Mouse (Mus musculus): ENCODE measurements at regions not wholly inside any gene's neighbourhood (a gene's known extent, or its start where the extent isn't known, plus 50 kb on each side); places are given as distances from the start of the nearest gene placed in this dataset.
"Not testable (repeated sequence)": the region's sequence is repeated elsewhere in the genome, so short reads cannot be mapped to it uniquely, and the experiment has no call there.

DNA sequence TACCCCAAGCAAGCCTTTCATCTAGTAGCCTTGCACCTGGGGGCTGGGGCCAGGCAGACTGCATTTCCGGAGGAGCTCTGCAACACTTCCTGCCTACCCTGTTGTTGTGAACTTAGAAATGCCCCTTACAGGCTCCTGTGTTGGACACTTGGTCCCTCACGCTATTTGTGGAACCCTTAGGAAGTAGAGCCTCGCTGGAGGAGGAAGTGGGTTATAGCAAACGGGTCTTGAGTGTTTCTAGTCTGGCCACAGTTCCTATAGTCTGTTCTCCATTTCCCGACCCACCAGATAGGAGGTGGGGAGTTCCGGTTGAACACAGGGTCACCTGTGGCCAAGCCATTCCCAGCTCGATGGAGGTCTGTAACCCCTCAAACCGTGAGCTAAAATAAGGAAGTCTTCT is 272.7 kb downstream of the Diras2 start:
- in situ Hi-C loops (cut with MboI, MseI), result loop anchor here (5.0 kb wide), 1 partner anchor 364 kb away; no protein-coding TSS in a partner anchor

DNA sequence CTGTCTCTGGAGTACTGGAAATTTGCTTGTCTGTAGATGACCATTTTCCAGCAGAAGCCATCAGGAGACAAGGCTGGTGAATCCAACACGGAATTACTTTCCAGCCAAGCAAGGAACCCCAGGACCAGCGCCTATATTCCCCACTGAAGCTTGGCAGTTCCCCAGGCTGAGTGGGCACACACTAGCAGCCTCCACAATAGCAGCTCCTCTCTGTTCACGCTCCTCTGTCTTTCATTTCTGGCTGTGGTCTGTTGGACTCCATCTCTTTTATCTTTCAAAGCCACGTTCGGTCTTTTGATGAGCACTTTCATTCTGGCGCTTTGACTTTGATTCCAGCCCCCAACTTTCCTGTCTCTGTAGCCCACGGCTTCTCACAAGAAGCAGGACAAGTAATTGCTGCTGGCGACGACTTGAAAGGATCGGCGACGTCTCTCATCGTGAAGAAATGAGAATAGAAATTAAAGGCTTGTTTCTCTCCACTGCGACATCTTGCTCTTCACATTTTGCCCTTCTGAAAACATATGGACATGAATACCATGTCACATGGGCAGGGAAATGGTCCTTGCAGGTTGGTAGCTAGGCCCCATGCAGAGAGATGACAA is 268.0 kb downstream of the Diras2 start:
- in situ Hi-C loops (cut with MboI, MseI), result no loop called here

DNA sequence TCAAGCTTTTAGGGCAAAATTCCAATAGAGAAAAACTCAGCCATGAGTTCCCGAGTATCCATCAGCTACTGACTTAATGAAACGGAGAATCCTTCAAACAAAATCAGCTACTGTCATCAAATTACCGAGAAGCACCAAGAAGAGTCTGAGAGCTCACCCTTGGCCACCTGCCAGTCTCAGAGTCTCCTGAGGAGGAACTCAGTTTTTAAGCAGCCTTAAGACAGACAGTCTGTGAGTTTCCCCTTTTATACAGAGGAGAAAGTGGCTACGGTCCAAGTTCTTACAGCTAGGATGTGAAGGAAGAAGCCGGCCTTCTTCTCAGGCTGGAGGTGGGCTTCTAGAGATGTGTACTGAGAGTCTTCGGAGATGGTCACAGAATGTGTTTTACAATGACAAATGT is 262.8 kb downstream of the Diras2 start:
- in situ Hi-C loops (cut with MboI, MseI), result no loop called here

DNA sequence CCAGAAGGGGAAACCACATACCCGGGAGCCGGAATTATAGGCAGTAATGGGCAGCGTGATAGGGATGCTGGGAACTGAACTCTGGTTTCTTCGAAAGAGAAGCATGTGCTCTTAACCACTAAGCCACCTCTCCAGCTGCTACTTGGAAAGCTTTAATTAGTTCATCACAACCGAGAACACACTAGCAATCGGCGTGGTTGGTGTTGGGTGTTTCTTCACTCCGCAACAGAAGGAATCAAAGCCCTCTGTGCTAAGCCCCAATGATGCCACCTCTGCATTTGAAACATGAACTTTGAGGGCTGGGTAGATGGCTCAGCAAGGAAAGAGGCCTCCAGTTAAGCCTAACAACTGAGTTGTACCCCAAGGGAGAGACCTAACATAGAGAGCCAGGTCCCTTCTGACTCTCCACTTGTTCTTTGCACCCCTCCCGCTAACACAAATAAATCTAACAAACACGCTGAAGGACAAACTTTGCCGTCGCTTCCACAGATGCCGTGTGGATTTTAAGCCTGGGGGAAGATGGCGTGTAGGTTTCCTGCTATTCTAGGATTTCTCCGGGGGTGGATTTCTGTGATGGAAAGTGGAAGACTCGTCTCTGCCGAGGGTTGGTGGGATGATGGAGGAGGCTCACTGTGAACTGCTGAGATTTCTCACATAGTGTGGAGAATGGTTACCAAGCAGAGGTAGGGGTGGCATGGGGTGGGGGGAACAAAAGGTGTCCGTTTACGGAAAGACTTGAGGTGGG is 257.4 kb downstream of the Diras2 start:
- in situ Hi-C loops (cut with MboI, MseI), result no loop called here

DNA sequence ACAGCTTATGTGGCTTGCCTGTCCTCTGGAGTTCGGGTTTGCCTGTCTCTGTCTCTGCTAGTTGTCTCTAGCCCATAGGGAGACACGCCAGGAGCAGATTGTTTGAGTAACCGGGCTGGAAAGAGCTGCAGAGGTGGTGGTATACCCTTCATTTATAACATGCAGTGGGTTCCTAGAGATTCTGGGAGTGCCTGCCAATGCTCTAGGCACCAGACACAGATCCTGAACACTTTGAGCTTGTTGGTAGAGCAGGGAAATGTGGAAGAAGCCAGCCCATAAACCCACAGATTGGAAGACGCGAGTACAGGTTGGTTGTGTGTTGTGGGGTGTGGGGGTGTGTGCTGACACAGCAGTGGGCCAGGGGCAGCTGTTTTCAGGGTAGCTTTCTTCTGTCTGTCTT is 255.9 kb downstream of the Diras2 start:
- in situ Hi-C loops (cut with MboI, MseI), result no loop called here

DNA sequence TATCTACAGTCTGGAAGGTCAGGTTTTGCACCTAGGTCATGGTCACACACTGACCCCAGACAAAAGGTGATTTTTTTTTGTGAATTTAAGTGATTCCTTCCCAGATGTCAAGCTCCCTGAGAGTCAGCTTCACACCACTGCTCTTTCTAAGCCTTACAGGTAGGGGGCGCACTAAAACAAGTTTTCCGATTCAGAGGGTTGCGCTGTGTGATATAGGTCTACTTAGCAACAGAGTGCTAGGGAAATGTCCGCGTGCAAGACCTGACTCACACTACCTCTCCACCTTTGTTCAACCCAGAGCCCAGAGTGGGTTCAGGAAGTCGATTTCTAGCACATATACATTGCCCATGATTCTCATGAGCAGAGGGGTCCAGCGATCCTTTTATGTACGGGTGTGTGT is 255.4 kb downstream of the Diras2 start:
- in situ Hi-C loops (cut with MboI, MseI), result no loop called here

DNA sequence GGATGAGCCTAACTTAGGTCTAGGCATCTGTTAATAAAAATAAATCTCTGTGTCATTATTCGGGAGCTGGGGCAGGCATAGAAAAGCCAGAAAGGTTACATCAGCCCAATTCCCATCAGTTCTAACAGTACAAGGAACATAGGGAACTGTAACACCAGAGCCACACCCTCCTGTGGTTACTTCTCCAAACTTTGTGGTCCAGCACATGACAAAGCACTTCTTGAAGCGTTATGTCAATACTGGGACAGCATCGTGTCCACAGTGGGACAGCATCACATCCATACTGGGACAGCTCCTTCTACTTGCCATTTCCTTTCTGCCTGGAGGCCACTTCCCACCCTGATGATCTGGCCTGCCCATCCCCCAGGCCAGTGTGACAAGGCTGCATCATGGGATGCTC is 253.9 kb downstream of the Diras2 start:
- in situ Hi-C loops (cut with MboI, MseI), result no loop called here

DNA sequence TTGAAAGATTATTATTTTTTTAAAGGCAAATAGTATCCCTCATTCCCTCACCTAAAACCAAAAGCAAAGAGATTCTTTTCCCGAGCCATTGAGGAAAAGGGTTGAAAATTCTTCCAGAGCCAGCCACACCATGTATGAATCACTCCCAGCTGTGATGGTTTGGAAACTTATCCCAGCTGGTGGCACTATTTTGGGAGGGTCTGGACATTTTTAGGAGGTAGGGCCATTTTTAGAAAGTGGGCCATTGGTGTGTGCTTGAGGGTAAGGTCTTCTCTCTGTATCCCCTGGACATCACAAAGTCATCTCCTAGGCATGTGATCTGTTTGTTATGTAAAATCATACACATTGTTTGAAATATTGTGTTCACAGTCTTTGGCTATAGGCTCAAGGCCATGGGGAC is 252.2 kb downstream of the Diras2 start:
- in situ Hi-C loops (cut with MboI, MseI), result no loop called here

DNA sequence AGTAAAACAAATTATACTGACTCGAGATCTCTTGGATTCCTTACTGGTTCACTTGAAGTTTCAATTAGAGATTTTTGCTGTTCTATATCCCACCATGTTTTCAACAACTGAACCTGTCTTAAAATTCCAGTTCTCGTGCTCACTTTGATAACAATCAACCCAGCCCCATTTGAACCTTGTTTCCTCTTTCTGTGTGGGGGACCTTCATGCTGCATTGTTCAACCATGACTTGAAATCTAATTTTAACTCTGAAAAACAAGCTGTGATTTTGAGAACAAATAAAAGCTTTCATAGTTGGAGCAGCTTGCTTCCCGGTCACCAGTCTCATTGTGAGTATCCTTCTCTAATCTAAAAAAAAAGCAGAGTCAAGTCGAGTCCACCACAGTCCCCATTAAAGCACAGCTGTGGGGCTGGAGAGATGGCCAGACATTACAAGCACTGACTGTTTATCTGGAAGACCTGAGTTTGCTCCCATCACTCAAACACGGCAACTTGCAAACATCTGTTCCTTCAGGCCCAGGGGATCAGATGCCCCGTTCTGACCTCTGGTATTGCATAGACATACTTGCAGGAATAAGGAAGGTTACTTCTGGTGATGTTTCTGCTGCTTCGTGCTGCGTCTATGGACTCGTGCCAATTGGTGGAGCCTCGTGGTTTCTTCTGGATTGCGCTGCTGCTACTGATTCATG is 251.7 kb downstream of the Diras2 start:
- in situ Hi-C loops (cut with MboI, MseI), result no loop called here

DNA sequence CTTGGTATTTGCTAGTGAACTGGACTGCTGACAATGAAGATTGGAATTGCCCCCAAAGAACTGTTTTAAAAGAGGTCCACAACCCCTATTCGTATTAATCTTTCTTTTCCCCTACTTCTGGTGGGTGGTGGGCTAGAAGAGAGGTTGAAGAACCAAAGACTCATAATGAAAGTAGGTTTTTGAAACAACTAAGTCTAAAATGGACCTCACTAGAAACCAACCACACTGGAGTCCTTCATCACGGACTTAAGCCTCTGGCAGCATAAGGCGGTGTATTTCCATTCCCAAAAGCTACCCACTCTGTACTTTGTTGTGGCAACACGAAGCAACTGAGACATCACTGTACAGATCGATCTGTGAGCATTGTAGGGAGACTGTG is 251.1 kb downstream of the Diras2 start:
- in situ Hi-C loops (cut with MboI, MseI), result no loop called here

DNA sequence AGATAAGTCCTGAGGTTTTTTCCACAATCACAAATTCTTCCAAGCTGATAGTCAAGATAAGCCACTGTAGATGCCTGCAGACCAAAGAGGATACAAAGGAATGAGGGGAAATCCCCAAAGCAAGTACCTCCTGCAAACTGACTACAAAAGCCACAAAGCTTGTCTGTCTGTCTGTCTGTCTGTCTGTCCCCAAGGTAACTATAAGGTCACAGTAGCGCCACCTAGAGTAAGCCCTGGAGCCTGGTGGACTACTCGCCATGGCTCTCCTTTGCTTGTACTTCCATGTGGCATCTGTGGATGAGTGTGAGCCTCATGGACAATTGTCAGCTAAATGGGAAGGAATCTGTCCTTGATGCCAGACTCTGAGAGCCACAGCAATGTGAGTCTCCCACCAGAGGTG is 249.8 kb downstream of the Diras2 start:
- in situ Hi-C loops (cut with MboI, MseI), result no loop called here

DNA sequence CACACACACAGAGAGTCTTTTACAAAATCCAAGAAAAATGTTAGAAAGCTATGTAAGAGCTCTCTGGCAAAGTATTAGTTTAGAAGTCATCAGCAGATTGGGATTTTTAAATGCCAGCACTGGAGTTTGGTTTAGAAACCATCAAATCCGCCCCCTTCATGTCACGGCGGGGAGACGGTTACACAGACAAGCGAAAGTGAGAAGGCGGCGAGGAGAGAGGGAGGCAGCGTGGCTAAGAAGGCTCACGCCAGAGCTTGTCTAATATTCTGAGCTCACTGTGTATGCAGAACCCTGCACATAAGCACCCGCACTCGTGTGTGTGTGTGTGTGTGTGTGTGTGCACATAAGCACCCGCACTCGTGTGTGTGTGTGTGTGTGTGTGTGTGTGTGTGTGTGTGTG is 248.6 kb downstream of the Diras2 start:
- in situ Hi-C loops (cut with MboI, MseI), result no loop called here

DNA sequence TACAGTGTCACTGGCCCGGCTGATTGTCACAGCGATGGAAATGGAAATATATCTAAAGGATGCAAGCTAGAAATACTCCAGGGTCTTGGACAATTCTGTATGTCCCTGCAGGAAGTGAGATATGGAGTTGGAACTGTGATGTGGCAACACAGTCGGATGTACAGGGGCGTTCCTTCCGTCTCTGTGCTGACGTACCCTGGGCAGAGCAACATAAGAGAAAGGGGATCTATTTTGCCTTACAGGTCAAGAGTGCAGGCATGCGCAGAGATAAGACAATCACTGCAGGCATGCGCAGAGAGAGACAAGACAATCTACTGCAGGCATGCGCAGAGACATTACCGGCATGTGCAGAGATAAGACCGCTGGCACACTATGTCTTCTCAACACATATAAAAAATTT is 247.6 kb downstream of the Diras2 start:
- in situ Hi-C loops (cut with MboI, MseI), result no loop called here

DNA sequence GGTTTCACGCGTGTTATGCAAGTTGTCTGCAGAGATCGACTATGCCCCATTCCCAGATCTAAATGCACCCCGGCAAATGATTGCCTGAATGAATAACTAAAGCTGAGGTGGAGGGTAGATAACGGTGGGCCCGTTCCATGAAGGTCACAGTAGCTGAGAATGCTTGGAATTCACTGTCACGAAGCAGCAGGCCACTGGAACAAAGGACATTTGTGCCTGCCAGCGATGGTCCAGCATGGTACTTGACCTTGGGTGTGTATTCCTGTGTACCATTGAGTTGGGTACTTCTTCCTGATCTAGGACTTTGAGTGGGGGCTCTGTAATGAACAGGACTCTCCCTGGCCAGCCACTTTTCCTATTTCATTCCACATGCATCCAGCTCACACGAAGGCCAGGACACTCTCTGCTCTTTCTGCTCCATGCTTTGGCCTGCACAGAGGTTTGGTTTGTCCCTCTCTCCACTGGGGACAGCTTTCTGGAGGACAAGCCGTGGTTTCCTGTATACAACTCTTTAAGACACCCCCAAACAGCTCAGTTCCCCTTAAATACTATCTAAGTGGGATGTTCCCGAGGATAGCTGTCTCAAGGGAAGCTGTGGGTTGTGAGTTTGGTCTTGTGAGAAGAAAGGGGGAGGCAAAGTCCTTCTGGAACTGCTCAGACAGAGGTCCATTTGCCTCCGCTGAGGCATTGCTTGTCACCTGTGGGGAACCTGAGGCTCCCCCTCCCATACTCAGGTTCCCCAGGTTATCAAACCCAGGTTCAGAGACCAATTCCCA is 246.9 kb downstream of the Diras2 start:
- in situ Hi-C loops (cut with MboI, MseI), result no loop called here

DNA sequence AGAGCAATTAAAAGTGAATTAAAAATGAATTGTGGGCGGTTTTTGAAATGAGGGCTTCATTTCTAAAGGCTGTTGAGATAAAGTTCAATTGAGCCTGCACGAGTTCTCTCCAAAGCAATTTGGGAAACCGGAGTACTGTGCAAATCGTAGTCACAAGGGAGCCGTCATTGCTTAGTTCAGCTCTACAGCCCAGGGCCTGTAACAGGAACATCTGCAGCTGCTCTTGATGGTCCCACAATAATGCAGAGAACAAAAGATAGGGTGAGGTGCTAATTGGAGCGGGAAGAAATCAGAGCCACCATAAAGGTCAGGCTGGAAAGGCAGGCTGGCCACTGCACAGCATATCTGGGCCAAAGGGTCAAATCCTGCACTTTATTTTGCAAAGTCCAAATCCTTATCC is 242.7 kb downstream of the Diras2 start:
- in situ Hi-C loops (cut with MboI, MseI), result no loop called here

DNA sequence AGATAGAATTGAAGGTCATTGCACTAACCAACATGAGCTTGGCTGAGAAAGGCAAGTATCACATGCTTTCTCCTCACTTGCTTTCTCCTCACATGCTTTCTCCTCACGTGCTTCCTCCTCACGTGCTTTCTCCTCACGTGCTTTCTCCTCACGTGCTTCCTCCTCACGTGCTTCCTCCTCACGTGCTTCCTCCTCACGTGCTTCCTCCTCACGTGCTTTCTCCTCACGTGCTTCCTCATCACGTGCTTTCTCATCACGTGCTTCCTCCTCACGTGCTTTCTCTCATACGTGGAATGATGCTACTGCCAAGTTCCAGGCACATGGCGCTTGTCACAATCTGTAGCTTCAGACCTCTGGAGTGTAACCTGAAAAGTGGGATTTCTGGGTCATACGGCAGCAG is 235.2 kb downstream of the Diras2 start:
- in situ Hi-C loops (cut with MboI, MseI), result no loop called here

DNA sequence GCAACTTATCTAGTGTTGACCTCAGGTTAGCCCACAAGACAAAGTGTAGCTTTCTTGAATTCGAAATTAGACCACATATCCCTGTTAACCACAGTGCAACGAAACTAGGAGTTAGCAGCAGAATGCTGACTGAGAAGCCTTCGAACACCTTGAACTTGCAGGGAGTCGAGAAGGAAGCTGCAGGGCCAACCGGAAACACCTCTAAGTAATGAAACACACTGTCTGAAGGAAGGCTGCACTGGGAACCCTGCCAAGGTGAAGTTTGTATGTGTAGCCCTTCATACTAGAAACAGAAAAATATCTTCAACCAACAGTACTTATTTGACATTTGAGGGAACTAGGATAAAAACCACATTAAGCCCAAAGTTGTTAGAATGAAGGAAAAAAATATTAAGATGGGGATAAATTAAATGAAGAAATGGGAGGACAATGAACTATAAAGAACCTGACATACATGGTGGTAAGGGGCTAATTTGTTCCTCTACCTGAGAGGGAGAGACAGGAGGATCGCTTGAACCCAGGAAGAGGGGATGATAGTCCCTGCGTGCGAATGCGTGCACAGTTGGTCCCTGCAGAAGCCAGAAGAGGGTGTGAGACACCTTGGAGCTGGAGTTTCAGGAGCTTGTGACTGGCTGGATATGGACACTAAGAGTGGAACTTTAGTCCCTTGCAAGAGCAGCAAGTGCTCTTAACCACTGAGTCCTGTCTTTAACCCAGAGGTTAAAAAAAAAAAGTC is 234.4 kb downstream of the Diras2 start:
- in situ Hi-C loops (cut with MboI, MseI), result no loop called here

DNA sequence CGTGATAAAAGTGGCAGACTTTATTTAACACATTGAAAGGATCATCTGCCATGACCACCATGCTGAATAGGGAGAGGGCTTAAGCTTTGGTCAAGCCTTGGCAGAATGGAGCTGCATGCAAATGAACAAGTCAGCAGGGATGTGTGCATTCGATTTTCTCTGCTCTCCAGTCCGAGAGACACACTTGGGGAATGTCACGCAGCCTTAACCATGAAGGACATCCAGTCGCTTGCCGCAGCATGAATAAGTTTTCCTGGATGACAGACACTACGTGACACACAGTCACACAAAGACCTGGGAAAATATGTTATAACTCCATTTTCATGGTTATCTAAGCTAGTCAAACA is 233.8 kb downstream of the Diras2 start:
- in situ Hi-C loops (cut with MboI, MseI), result no loop called here

DNA sequence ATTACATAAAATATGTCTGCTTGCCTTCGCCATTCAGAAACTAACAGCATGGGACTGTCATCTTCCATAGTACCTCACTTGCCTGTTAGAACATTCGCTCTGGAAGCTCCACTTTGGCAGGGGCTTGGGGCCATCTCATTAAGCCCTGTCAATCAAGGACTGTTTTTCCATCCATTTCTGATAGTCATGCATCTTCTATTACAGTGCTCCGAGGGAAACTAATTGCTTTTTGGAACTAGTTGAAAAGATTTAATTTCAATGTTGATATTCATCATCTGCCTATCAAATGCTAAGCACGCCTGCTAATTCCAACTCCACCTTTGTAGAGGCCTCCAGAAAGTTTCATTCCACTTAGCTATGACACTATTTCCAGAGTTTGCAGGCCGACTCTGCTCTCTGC is 232.7 kb downstream of the Diras2 start:
- in situ Hi-C loops (cut with MboI, MseI), result no loop called here

DNA sequence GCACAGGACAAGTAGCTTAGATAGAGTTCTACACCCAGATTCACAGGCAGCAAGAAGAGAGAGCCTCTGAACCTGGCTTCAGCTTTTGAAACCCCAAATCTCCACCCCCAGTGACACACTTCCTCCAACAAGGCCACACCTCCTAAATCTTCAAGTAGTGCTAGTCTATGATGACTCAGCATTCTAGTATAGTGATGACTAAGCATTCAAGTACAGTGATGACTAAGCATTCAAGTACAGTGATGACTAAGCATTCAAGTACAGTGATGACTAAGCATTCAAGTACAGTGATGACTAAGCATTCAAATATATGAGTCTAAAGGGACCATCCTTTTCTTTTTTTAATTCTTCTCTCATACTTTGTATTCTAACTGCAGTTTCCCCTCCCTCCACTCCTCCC is 225.8 kb downstream of the Diras2 start:
- in situ Hi-C loops (cut with MboI, MseI), result not testable (repeated sequence)

DNA sequence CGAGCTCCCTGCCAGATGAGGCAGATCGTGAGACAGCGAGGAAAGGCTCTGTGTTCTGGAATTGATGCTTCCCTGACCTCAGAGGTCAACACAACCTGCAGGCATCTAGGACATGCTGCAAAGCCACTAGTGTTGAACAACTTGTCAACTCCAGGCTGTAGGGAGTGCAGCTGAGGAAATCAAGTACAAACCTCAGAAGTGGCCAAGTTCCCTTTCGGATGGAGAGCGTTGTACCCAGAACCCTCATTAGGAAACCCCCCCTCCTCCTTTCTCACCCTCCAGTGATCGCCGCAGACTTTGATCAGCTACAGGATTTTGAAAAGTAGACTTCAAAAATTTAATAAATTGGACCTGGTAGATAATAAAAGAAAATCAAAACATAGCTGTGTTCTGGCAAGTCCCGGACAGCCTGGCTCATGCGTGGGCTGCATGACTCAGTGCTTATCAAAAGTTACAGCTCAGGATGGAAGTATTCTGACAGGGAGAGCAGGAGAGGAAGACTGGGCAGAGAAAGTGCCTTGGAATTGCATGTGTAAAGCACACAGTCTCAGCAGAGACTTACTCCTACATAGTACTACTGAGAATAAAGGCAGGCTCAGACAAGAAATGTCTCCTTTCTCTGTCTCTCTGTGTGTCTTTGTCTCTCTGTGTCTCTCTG is 224.2 kb downstream of the Diras2 start:
- in situ Hi-C loops (cut with MboI, MseI), result no loop called here
